Mouse (Mus musculus): ENCODE data around the gene Derl3.

DNA sequence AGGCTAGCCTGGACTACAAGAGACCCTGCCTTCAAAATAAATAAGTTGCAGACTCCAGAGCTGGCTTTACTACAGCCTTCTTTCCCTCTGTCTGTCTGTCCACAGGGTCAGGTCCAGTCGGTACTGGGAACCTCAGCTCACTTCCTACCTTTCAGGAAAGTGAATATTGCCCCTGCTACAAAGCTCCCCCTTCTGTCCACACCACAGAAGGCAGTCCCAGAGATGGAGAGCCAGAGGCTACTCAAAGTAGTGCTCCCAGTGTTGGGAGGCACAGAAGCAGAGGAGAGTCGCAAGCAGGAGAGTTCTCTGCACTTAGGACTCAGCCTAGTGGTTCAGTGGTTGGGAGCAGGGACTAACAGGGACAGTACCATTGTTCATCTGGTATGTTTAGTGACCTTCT, 31.1 kb downstream of the Derl3 start:
- TF ChIP-seq CTCF (IDR thresholded peaks at IDR 0.05; ENCODE audit: control insufficient read depth, insufficient read depth, insufficient replicate concordance, low read depth, low read length) (no peak), POLR2A (IDR thresholded peaks at IDR 0.05; ENCODE audit: control insufficient read depth, low read depth, low read length) (no peak)

All from testis, adult 2 months (tissue).